Mouse (Mus musculus) common myeloid progenitor, adult 5-6 weeks (primary cell): ENCODE measurements around the gene Zfp131. TPM values are rescaled to one million over a fixed set of nuclear protein-coding genes. Genes with fewer than 3 reads are reported as not detected.

Experiments
- ATAC-seq: replicated peaks from 2 replicates; pipeline ENCODE4 v1.8.0; 2016; ENCODE audit warnings: low read depth, mild to moderate bottlenecking, moderate TSS enrichment, inconsistent platforms; ENCODE audit not compliant: poor library complexity, severe bottlenecking
- total RNA-seq: library from RNA; stranded (forward); fragments of 200-1000, 187-1606 nt; gene quantifications from 2 replicates; pipeline ENCODE4 v1.2.3, GENCODE M21; 2017

Zfp131 gene
- total RNA-seq, 1 experiment from 2014 or later, result 51.6 TPM

DNA sequence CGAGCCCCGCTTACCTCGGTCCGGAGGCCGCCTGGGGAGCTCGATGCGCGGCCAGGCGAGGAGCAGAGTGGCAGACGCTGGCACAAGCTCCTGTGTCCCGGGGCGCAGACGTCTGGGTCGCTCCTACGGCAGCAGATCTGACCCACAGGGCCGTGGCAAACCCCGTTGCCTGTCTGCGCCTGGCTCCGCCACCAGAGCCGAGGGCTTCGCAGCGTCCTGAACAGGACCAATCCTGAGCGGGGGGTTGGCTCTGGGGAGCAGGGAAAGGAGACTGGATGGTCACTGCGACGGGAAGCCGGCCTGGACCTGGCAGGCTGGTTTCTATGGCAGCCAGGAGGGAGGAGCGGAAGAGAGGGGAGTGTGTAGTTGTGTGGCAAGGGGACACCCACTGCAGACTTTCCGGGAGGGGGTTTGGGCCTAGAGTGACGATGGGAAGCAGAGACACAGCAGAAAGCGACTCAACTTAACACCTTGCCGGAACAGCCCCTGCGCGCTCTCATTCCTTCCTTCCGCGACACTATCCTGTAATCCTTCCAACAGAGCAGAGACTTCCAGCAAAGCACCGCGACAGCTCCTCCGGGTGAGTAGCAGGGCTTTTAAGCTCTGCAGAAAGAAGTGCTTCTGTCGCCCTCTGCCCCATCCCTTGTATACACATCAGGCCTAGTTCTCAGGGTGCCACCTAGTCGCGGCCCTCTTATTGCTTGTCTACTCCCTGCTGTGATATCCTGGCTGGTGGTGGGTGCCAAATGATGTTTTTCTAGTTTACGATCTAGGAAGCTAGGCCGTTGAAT is 34.8 kb downstream of the Zfp131 start, which contains the start of gene Nim1k:
TSS of gene Nim1k (minus strand) at position 202 of the 791 bp plus-strand sequence.
- ATAC-seq, result peak; percentile 76

DNA sequence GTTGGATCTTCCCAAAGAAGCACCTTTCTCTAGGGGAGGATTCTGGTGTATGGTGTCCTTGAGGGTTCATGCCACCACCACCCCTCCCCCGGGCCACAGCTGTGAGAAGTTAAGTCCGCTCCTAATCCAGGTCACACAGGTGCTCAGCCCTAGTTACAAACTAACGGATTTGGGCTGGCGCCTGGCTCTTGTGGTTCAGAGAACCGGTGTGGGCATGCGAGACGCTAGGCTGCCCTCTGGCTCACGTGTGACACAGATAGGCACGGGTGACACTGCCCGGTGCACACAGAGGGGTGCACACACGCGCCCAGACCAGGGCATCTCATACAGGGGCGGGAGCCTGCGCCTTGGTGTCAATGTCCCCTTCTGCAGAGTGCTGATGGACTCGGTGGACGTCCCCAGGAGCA is 35.5 kb downstream of the Zfp131 start:
- peak; percentile 55 for ATAC-seq

GRCm38 (mm10) chr13:119754635-119755020 is 36.1 kb downstream of the Zfp131 start:
- peak; percentile 24; the same call in 1 of the 2 replicates for ATAC-seq

GRCm38 (mm10) chr13:119753859-119754634 is 36.6 kb downstream of the Zfp131 start:
- no peak for ATAC-seq

- ATAC-seq, result no peak
These were observed 43.8 kb downstream of the Zfp131 start for GRCm38 (mm10) chr13:119746930-119747329.

- ATAC-seq, result peak; percentile 62
These were observed 47.2 kb downstream of the Zfp131 start for GRCm38 (mm10) chr13:119743470-119743869.

DNA sequence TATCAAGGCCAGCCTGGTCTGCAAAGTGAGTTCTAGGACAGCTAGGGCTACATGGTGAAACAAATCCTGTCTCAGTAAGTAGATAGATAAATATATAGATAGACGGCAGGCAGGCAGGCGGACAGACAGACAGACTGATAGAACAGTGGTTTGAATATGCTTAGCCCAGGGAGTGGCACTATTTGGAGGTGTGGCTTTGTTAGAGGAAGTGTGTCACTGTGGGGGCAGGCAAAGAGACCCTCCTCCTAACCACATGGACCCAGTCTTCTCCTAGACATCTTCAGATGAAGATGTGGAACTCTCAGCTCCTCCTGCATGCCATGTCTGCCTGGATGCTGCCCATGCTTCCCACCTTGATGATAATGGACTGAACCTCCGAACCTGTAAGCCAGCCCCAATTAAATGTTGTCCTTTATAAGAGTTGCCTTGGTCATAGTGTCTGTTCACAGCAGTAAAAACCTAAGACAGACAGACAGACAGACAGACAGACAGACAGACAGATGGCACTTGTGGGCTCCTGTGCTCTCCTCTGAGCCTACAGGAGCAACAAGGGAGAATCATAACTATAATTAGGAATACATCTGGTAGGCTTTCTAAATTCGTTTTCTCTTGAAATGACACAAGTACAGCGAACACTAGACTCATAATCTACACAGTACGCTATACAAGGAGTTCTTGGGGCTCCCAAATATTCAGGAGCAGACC is 47.8 kb downstream of the Zfp131 start:
- peak; percentile 64 for ATAC-seq

DNA sequence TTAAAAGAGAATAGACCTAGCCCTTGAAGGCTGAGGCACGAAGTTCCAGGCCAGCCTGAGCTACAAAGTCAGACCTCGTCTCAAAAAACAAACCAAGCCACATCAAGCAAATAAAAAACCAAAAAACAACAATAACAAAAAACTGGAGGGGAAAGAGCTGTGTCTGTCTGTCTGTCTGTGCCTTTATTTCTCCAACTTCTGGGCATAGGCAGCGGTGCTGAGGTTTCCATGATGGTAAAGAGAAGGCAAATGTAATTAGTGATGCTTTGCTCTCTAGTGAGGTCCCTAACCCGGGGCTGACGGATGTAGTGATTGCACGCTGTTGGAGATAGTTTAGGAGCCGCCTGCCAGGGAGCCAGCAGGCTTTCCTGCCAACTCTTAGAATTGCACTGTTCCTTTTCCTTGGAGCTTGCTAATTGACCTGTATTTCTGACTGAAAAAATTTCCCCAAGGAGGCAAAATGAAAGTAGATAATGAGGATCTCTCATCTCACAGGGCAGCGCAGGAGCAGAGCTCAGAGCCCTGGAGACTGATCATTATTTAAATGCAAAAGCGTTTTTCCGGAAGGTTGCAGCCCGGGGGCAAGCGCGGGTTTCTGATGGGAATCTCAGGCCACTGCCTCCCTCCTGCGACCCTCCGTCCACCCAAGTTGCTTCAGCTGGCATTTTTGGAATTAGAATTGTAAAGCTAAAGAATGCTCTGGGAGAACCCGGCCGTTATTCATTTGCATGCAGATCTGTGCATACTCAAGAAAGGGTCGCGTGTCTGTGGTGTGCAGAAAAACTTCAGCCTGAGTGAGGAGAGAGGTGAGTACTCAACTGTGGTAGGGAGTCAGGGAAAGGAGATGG is 49.1 kb downstream of the Zfp131 start:
- no peak for ATAC-seq

- ATAC-seq, result no peak
These were observed 59.2 kb downstream of the Zfp131 start for GRCm38 (mm10) chr13:119731448-119731847.

DNA sequence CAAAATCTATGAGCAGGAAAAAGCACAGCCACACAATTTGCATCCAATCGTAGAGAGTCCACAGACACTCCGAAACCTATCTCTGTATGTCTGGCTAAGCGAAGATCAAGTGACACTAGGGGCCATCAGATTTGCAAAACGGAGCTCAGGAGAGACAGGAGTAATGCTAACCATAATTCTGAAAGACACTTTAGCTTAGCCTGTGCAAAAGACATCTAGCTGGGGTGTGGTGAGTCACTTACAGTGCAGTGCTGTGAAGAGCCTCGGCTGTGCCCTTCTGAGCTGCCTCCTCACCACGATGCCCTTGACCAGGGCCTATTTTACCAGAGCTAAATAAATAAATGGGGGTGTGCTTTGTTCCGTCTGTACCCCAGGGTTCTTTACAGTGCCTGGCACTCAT is 61.3 kb downstream of the Zfp131 start:
- ATAC-seq, result no peak

DNA sequence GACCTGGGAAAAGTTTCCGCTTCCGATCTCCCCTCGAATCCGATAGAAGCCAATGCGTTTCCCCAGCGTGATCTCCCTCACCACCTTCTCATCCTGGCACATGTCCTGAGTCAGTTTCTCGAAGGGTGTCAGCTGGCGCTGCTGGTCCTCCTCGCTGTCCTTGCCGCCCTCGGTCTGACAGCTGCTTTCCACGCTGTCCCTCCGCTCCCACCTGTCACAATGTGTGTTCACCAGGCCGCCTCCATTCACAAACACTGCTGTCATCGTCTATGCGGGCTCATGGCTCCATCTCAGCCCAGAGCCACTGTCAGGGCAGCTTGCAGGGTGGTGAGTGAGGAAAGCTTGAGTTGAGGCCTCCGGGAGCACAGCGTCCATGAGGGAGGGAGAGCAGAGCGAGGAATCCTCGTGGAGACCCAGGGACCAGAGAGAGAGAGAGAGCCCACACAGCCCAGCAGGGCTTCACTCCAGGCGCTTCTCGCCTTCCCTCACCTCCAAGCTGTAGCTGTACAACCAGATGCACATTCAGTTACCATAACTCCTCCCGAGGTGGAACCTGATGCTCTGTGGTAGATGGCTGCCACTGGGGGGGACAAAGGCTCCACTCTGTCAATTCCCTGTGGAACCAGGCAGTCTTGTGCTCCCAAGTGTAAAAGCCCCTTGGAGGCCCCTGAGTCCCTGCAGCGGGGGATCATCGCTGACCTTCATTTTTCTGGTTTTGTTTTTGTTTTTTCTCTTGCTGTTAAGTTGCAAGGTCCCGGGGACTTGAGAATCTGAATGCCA is 62.9 kb downstream of the Zfp131 start:
- no peak for ATAC-seq

GRCm38 (mm10) chr13:119724541-119724940 is 66.1 kb downstream of the Zfp131 start:
- ATAC-seq, result no peak

DNA sequence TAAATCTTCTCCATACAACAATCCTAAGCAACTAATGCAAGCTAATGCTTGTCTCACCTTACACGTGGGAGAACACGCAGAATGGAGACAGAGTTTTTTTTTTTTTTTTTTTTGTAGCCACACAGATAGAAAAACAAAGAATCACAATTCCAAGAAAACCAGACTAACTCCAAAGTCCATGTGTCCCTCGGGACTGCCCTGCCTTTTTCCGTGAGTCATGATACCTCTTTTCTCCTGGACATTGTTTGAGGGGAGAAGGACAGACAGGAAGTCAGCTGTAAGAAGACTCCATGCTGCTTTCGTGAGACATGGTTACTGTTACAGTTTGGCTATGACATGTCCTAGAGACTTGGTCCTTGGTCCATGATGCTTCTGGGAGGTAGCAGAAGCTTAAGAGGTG is 67.3 kb downstream of the Zfp131 start:
- ATAC-seq, result no peak

- no peak for ATAC-seq
These were observed 68.2 kb downstream of the Zfp131 start for GRCm38 (mm10) chr13:119722447-119722846.

DNA sequence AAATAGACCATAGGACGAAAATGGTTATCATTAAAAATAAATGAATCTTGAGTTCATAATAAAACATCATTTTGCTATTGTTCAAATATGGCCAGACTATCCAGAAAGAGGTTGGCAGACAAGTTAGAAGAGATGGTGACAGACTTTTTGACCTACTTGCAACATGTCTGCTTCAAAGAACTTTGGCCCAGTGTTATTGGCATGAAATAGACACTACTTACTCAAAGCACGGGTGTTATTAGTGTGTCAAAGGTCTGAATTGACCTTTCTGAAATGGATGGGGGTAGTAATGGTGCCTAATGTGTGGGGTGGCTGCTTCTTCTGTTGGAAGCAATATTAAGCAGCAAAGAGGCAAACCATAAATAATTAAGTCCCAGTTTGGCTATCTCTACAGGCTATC is 74.6 kb downstream of the Zfp131 start:
- ATAC-seq, result no peak
